Mouse (Mus musculus) heart, postnatal 36 days (tissue): Measurements from ENCODE around the gene Snrnp70. TPM values are rescaled to one million over a fixed set of nuclear protein-coding genes. Genes with fewer than 3 reads are reported as not detected.
A peak's percentile ranks its signal among the peaks of the same experiment; 100 is the strongest.

Experiments
- DNase-seq, 2 experiments: peaks; one replicate each; pipeline ENCODE4 v3.0.0; 2021 to 2022
- intact Hi-C: fragments of 180-260 bp; cut with DNase I; formaldehyde crosslinking; loops from one replicate; pipeline ENCODE4 v1.15.1; 2025
- total RNA-seq, 2 experiments: library from RNA; stranded (reverse); gene quantifications; 2 replicates each; pipeline ENCODE4 v1.2.3; 2021

Gene Snrnp70
- total RNA-seq = 10 to 100 TPM; 92.8 to 95.9 TPM

DNA sequence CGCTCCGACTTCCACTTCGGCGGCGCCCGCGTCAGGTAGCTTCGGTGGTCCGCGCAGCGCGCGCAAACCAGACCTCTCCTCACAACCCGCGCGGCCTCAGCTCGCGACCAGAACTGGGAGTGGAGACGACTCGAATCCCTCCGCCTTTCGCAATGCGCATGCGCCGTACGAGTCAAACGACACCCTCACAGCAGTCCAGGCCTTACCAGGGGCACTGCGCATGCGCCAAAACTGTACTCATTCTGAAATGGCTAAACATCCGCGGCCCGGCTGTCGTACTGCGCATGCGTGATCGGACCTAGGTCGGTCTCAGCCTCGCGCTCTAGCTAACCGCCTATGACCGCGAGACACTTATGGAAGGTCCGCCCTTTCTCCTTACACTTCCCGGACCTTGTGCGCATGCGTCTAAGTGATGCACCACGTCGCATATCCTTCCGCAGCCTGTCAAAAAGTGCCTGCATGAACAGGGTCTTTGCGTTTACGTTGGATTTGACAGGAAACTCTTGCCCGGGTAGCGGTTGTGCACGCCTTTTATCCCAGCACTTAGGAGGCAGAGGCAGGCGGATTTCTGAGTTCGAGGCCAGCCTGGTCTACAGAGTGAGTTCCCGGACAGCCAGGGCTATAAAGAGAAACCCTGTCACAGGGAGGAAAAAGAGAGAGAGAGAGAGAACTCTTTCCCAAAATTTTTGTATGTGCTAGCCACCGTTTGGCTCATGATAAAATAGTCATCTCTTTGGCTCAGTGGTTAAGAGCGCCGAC lies at the start of gene Snrnp70:
Snrnp70 (minus strand) TSS at position 165 of the 759 bp plus-strand sequence.
- DNase-seq = peak; percentile 100
- intact Hi-C loops = loop anchor here (2.0 to 5.0 kb wide), 3 partner anchors 25 to 87 kb away; partner anchors contain the start of genes Gys1 and Lin7b

DNA sequence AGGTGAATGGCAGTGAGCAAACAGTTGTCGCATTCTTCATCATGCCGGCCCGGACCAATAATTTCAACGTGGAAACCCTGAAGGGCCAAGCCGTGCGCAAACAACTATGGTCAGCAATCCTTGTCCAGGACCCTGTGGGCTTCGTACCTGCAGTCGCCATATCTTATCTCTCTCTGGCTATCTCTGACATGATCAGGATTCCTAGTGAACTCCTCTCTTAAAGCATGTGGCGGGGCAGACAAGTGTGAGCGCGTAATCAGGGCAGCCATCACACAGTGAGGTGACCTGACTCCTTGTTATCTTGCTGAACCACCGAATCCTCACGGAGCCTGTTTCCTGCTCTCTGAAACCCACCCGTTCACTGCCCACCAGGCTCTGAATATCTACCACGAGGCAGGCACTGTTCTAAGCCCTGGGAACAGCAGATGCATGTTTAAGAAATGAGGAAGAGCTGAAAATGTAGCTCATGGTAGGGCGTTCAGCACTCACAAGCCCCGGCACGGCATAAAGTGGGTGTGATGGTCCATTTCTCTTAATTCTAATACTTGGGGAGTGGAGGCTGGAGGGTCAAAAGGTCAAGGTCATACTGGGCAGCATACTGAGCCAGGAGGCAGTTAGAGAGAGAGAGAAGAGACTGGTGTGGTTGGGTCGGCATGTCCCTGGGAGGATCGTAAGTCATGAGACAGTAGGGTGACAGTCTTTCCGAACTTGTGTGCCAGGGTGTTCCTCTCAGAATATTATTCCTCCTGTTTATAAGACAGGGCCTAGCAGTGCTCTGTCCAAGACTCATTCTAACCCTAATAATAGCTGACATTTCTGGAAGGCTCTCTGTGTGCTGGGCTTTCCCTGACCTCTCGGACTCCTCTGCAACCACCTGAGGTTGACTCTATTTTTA lies 48.2 kb upstream of the Snrnp70 start:
- intact Hi-C loops = no loop called here
- no peak for DNase-seq

DNA sequence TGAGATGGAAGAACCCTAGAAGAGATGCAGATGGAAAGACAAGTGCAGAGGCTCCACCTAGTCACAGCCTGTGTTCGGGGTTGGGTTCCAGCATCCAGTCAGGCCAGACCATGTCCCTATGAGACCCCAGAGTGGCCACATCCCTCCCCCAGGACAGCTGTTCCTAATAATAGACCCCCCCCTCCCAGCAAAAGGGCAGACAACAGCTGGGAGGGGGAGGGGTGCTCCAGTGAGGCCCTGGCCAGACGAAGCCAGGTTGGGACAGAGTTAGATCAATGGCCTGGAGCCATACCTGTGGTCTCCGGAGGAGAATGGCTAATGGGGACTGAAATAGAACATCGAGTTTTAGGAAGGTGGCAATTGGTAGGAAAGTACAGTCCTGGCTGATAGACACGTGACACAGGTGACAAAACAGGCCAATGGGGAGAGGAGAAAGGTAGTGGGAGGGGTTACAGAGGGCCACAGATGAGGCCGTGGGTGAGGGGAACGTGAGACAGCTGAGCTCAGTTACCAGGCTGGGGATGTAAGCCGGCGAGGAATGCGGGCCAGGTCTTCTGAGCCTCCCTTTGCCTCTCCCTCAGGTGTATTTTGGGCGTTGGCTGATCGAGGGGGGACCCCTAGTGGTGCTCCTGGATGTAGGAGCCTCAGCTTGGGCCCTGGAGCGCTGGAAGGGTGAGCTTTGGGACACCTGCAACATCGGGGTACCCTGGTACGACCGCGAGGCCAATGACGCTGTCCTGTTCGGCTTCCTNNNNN lies 42.2 kb upstream of the Snrnp70 start, which contains the start of gene Ruvbl2:
Ruvbl2 (minus strand) TSS at position 576 of the 756 bp plus-strand sequence.
- DNase-seq = no peak
- intact Hi-C loops = no loop called here

DNA sequence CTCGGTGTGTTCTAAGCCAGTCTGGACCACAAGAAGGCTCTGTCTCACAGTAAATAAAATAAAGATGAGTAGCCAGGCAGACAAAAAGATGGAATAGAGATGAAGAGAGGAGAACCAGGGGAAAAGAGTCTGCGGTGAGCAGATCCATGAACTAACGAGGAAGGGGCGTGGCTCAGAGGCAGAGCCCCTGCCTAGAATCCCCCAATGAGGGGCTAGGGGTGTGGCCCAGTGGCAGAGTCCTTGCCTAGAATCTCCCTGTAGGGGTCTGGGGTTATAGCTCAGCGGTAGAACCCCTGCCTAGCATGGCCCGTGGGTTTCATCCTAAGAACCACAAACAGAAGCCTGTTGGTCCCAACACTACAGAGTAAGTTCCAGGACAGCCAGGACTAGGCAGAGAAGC lies 41.5 kb upstream of the Snrnp70 start:
- DNase-seq = no peak
- intact Hi-C loops = no loop called here

DNA sequence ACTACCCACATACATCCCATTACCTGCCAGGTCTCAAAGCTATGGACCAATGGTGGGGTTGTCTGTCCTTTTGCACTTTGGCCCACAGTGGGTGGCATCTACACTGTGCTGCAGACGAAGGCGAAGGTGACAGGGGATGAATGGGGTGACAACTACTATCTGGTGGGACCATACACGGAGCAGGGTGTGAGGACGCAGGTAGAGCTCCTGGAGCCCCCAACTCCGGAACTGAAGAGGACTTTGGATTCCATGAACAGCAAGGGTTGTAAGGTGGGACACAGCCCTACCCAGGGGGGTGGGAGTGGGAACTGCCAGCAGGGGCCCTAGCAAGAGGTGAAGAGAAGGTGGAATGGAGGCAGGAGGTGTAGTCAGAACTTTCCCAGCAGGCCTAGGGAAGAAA lies 40.9 kb upstream of the Snrnp70 start:
- intact Hi-C loops = no loop called here
- no peak for DNase-seq

DNA sequence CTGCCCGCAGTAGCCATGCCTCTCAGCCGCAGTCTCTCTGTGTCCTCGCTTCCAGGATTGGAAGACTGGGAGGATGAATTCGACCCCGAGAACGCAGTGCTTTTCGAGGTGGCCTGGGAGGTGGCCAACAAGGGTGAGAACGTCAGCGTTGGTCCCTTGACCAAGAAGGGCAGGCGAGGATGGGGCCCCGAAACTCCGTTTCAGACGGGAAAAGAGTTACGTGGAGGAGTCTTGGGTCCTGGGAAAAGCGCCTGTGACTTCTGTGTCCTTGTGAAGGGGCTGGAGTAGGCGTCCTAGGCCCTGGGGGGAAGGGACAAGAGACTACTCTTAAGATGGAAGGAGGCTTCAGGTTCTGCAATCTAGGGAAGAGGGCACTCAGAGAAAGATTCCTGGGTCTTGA lies 39.5 kb upstream of the Snrnp70 start:
- no peak for DNase-seq
- intact Hi-C loops = no loop called here

DNA sequence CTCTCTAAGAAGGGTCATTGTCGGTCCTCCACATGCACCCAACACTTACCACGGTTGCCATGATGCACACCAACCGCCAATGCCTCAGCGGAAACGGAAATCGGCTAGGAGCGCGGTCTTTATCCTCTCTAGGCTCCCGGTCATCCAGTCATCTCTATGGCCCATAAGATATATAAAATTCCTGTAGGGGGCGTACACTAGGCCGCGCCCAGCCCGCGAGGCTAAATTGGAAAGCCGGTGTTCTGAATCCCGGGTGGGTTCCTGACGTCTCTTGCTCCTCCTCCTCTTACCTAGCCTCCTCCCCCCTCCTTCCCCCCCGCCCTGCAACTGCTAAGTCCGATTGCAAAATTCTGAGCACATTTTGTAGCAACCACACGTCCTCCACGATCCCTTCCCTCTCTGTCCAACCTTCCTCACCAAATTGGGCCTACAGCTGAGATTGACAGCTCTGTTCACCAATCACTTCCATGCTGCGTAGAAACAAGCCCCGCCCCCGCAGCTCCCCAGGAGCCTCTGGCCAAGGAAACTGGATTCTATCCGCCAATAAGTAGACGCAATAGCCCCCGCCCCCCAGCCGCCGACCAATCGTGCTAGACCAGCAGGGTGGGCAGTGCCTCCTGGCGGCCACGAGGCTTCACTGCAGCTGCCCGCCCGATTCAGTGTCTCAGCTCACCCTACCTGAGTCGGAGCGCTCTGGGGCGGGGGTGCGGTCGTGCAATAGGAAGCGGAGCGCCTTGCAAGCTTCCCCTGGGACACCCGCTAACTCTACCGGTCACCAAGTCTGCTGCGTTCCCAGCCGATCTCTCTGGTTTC lies 38.9 kb upstream of the Snrnp70 start, which contains the start of gene Gys1:
Gys1 (plus strand) TSS at position 642 of the 813 bp plus-strand sequence.
- peak; percentile 99 to 100 for DNase-seq
- intact Hi-C loops = loop anchor here (5.0 kb wide), 1 partner anchor 37 kb away; the partner anchor contains the start of gene Snrnp70

DNA sequence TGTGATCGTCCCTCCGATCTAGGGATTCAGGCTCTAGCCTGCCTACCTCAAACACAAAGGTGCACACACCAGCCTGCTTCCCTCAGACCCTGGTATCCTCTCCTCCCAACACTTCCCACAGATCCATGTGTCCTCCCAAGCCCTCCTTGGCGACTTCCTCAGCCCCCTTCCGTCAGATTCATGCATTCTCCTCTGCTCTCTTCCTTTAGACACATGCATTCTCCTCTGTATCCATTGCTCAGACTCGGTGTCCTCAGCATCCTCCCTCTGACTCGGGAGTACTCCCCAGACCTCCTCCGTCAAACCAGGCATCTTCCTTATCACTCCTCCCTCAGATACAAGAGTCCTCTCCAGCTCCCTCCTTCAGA lies 38.3 kb upstream of the Snrnp70 start:
- no peak for DNase-seq
- intact Hi-C loops = loop anchor here (2.0 to 5.0 kb wide), 2 partner anchors 27 to 37 kb away; partner anchors contain the start of gene Snrnp70

DNA sequence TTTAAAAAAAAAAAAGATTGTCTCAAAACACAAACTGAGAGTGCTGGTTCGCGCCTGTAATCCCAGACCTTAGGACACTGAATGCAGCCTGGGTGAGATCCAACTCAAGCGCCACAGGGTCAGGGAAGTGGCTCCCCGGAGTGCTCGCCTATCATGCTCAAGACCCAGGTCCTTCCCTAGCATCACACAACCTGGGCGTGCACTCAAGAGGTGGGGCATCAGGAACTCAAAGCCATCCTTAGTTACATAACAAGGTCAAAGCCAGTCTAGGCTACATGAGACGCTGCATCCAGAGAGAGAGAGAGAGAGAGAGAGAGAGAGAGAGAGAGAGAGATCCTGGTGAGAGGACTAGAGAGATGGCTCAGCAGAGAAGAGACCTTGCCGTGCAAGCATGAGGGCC lies 31.0 kb upstream of the Snrnp70 start:
- intact Hi-C loops = no loop called here
- no peak for DNase-seq

DNA sequence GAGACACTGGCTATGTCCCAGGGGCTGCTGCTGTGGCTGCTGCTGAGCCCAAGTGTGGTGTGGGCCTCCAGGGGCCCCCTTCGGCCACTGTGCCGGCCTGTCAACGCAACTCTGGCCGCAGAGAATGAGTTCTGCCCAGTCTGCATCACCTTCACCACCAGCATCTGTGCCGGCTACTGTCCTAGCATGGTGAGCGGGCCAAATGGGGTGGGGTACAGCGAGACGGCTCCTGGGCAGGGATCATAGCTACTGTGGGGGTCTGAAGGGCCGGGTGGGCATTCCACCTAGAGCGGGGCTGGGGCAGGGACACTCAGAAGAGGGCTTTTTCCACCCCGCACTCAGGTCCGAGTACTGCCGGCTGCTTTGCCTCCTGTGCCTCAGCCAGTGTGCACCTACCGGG lies 25.7 kb upstream of the Snrnp70 start:
- DNase-seq = no peak
- intact Hi-C loops = no loop called here

DNA sequence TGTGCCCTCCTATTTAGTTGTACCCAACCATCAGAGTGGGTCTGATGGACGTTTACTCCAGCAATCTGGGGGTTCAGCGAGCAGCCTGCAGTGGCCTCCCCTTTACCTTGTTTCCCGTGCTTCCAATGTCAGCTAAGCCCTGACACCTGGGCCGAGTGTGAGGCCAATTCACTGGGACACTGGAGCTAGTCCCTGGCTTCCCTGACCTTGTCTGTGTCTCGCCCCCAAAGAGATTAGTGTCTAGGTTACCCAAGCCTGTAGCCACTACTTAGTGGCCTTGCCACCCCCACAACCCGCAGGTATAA lies 25.0 kb upstream of the Snrnp70 start, which contains the start of gene Lhb:
Lhb (plus strand) TSS at position 206 of the 305 bp plus-strand sequence.
- intact Hi-C loops = no loop called here
- no peak for DNase-seq

DNA sequence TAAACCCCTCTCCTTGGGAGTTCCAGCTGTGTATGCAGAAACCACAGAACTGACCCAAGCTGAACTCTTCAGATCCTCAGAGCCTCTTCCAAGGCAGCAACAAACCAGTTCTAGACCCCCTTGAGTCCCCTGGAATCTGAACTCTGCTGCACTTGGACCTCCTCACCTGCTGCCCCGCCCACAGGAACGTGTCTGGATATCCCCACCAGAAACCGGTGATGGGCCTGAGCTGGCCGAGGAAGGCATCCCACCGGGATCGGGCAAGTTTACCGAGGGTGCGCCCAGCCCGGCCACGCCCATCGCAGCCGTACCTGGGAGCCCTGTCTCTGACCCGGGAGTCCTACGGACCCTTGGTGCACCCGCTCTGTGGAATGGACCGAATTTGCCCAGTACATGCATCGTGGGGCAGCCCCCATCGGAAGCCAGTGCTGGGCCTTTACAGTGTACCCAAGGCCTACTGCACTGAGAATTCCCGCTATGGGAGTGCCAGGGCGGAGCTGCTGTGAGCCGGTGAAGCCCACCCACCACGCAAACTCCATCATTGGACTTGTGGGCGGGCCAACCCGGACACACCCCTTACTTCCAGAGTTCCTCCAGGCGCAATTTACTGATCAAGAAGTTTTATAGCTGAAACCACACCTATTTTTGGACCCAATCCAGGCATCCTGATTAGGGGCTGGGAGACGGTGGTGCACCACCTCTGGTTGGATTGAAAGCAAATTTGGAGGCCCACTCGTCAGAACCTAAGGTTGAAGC lies 24.5 kb upstream of the Snrnp70 start:
- intact Hi-C loops = no loop called here
- no peak for DNase-seq

DNA sequence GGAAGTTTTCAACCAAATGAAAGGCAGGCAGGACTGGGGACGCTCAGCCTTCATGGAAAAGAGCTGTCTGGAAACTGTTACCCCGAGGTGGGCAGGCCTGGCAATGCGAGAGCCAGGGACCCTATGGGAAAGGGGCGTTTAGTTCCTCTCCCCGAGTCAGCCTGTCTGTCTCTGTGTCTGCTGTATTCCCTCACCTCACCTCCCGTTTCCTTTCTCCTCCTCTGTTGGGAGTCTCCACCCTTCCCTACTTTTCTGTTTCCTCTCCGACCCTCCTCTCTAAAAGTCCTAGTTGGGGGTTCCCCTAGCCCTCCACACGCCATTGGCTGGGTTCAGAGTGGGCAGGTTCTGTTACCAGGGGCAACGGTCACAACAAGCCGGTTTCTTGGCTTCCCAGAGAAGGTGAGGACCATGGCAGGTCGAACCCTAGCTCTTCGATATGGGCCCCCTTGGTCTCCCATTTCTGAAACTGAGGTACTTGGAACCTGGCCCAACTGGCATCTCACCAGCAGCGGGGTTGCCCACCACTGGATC lies 22.5 kb upstream of the Snrnp70 start:
- no peak for DNase-seq
- intact Hi-C loops = no loop called here

DNA sequence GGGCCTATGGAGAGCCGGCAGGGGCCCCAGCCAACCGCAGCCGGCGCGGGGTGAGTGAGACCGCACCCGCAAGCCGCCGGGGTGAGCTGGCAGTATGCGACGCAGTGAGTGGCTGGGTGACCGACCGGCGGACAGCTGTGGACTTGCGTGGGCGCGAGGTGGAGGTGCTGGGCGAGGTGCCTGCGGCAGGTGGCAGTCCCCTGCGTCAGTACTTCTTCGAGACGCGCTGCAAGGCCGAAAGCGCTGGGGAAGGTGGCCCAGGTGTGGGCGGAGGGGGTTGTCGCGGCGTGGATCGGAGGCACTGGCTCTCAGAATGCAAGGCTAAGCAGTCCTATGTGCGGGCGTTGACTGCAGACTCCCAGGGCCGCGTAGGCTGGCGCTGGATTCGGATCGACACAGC lies 20.1 kb upstream of the Snrnp70 start:
- intact Hi-C loops = no loop called here
- DNase-seq = no peak

DNA sequence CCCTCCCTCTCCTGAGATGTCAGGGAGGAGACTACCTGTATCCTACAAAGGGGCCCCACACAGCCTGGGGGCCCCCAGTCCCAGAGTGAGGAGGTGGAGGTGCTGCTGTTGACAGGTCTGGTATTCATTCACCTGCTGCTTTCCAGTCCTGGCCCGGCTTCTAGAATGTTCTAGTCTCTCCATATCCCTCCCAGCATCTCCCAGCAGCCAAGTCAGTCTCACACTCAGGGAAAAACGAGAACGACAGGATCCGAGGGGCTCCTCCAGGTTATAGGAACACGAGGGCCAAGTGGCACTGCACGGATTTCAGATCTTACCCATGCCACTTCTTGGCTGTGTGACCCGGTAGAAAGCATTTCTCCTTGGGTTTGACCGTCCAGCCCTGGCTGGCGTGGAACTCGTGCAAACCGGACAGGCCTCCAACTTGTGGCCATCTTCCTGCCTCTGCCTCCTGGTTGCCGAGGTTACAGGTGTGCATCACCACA lies 19.2 kb upstream of the Snrnp70 start:
- intact Hi-C loops = no loop called here

DNA sequence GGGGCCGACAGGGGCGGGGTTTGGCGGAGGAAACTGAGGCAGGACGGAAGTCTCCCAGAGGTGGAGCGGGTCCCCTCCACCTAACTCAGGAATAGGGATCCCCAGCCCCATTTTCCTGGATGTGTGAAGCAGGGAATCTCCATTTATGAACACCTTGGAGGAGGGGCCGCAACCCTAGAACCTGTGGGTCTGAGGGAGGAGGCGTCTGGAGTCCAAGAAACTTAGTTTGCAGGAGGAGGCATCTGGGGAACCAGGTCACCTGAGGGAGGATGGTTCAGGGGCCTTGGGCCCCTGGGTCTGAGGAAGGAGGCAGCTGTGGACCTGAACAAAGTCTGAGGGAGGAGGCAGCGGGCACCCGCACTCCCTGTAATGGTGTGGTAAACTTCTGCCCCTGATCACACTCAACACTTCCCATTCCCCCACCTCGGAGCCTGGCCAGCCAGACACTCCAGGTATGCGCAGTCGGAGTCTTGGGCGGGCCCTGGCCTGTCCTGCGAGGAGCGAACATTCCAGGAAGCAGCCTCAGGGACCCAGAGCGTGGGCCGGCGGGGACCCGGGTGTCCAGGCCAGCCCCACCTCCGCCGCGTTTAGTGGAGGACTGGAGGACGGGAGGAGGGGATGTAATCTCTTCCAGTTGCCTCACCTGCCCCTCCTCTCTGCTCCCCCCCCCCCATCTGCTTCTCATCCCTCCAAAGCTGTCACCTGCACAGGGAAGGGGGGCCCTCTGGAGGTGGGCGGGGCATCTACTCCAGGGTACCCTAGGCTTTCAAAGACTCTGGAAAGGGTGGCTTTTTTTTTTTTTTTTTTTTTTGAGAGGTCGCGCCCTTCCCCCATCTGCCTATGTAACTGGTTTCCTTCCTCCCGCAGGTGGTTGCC lies 18.6 kb upstream of the Snrnp70 start:
- intact Hi-C loops = no loop called here
- no peak for DNase-seq

More for the DNA sequence above, 19.2 kb upstream of the Snrnp70 start:
- no peak for DNase-seq

DNA sequence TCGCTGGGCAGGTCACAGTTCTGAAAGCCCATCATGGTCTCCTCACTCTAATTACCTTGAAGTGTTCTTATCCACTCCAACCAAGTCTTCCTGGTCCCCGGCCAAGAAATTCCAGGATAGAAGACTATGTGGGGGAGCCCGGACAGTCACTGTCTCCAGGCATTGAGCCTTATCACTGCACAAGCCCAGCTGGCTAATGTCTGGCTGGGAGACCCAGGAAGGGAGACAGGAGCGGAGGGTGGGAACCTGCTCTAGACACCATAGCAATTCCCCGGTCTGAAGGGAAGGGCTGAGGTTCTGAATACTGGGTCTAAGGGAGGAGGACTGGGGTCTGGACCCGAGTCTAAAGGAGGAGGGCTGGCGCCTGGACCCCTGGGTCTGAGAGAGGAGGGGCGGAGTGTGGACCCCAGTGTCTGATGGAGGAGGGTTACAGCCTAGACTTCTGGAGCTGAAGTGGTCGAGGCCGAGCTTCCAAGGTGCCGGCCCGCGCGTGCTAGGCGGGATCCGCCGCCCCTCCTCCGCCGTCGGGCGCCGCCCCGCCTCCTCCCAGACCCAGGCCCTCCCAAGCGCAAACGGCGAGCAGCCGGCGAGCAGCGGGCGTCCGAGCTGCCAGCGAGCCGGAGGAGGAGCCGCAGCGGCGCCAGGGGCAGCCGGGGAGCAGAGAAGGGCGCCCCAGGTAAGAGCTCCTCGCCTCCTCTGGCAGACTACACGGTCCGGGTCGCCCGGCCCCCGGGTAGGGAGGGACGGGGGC lies 17.7 kb upstream of the Snrnp70 start, which contains the start of gene Ntf5:
Ntf5 (plus strand) TSS at position 583 of the 751 bp plus-strand sequence.
- peak; percentile 10 to 17 for DNase-seq
- intact Hi-C loops = no loop called here
